Mouse (Mus musculus) liver, embryonic 14.5 days (tissue): ENCODE measurements around the gene Nup107. TPM values are rescaled to one million over a fixed set of nuclear protein-coding genes. Genes with fewer than 3 reads are reported as not detected.

ENCODE experiments used
- ATAC-seq: fragments of 200-750 bp; cut with Nextera tagmentation; 2 replicates; pipeline ENCODE4 v1.8.0; 2017; ENCODE audit warnings: moderate number of reproducible peaks, mild to moderate bottlenecking, moderate library complexity; ENCODE audit not compliant: insufficient read depth
- DNase-seq, 3 experiments: peaks; one replicate each; pipeline ENCODE4 v3.0.0-alpha.2; 2012 to 2013; ENCODE audit warnings: low read depth in 3 of 3, low spot score in 3 of 3
- H3K27ac ChIP-seq: fragments of 300-500 bp; sonication (generic); 2 replicates; pipeline ENCODE4 v1.5.1; 2014; ENCODE audit warnings: moderate library complexity, mild to moderate bottlenecking, control low read depth, inconsistent platforms
- H3K27me3 ChIP-seq: fragments of 300-500 bp; sonication (generic); 2 replicates; pipeline ENCODE4 v1.6.1; 2014; ENCODE audit warnings: mild to moderate bottlenecking, low read length, moderate library complexity; ENCODE audit not compliant: control insufficient read depth, insufficient read depth
- H3K36me3 ChIP-seq: fragments of 300-500 bp; sonication (generic); replicated peaks from 2 replicates; pipeline ENCODE4 v1.6.1; 2014; ENCODE audit warnings: low read depth; ENCODE audit not compliant: control insufficient read depth, insufficient read depth
- H3K4me1 ChIP-seq, 2 experiments: fragments of 200-500 bp in 1 of 2; fragments of 300-500 bp in 1 of 2; sonication (generic) in 1 of 2; replicated peaks; 2 replicates each; pipeline ENCODE4 v1.6.1; 2012 to 2014; ENCODE audit warnings: antibody characterized with exemption in 1 of 2, inconsistent platforms in 1 of 2, low read length in 1 of 2; ENCODE audit not compliant: control insufficient read depth in 2 of 2, insufficient read depth in 2 of 2
- H3K4me2 ChIP-seq: fragments of 300-500 bp; sonication (generic); 2 replicates; pipeline ENCODE4 v1.6.1; 2014; ENCODE audit warnings: low read depth, mild to moderate bottlenecking, control low read depth, moderate library complexity
- H3K4me3 ChIP-seq, 2 experiments: fragments of 200-500 bp in 1 of 2; fragments of 300-500 bp in 1 of 2; sonication (generic) in 1 of 2; 2 replicates each; pipeline ENCODE4 v1.5.1; 2012 to 2014; ENCODE audit warnings: low read depth in 2 of 2, low read length in 2 of 2, mild to moderate bottlenecking in 2 of 2, control low read depth in 1 of 2, inconsistent platforms in 1 of 2, moderate library complexity in 1 of 2; ENCODE audit not compliant: insufficient read depth in 1 of 2
- H3K9ac ChIP-seq: fragments of 300-500 bp; sonication (generic); replicated peaks from 2 replicates; pipeline ENCODE4 v1.6.1; 2014; ENCODE audit warnings: mild to moderate bottlenecking, control low read depth, moderate library complexity
- H3K9me3 ChIP-seq: fragments of 300-500 bp; sonication (generic); 2 replicates; pipeline ENCODE4 v1.6.1; 2016; ENCODE audit warnings: low read length, mixed read lengths; ENCODE audit not compliant: control insufficient read depth
- EP300 ChIP-seq: IDR thresholded peaks from 2 replicates; pipeline ENCODE4 v1.6.1; 2016; ENCODE audit warnings: antibody characterized with exemption, low read depth
- WGBS: fragments of 180-500 bp; shearing (Covaris S2); extraction: QIAGEN DNeasy Blood & Tissue Kit; methylation state at CpG from one replicate; pipeline ENCODE4 v1.1.7; 2014; ENCODE audit not compliant: insufficient replicate concordance; 5-methylcytosine and 5-hydroxymethylcytosine counted together
- polyA plus RNA-seq, 2 experiments: library from polyadenylated mRNA; depleted of rRNA in 1 of 2; stranded (reverse) in 1 of 2; unstranded in 1 of 2; fragments of >200 nt; fragmentation: Nextera tagmentation in 1 of 2; extraction: Ambion mirVana in 1 of 2; gene quantifications; 2 replicates each; pipeline versions ENCODE4 v1.2.1 to v1.2.3; 2012 to 2014

Gene Nup107
- polyA plus RNA-seq, 2 experiments = 28.8 to 45.0 TPM

DNA sequence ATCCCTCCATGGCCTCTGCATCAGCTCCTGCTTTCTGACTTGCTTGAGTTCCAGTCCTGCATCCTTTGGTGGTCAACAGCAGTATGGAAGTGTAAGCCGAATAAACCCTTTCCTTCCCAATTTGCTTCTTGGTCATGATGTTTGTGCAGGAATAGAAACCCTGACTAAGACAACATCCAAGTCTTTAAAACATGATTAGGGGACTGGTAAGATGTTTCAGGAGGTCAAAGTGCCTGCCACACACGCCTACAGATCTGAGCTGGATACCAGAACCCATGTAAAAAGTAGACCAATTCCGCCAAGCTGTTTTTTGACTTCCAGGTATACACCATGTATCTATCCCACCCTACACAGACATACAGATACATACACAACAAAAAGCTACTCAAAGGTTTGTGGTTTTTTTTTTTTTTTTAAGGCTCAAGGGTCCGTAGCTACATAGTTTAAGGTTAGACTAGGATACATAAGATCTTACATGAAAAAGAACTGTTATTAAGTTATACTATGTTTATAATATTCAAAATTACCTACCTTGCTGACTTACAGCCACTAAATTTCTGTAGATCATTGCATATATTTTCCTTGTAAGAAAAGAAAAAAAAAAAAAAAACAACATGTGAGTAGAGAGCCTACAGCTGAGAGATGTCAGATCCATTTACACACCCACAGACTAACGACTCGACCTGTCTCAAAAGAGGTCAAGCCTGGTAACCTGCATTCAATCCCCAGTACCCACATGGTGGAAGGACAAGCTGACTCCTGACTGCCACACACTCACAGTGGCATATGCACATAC, 91.3 kb downstream of the Nup107 start:
- peaks cover 3% of the 10 kb centered on the region for H3K9me3 ChIP-seq
- no peaks in the 10 kb centered on the region for H3K27me3 ChIP-seq
- WGBS = 84% methylated on average over 6 of the region's 6 CpGs
- no peak for DNase-seq
- no peak for ATAC-seq
- H3K4me2 ChIP-seq = no peak overlapping the region
- no peaks in the 10 kb centered on the region for H3K4me1 ChIP-seq
- no peak overlapping the region for H3K27ac ChIP-seq
- H3K4me3 ChIP-seq = no peak overlapping the region
- no peak overlapping the region for H3K9ac ChIP-seq
- no peak for TF ChIP-seq EP300
- H3K36me3 ChIP-seq = peaks cover 85% of the 10 kb centered on the region

Other genes starting within 250 kb of the Nup107 start
- gene Cpm, start 163.2 kb downstream of the Nup107 start, polyA plus RNA-seq (2012; rRNA removed) = 3.9 and 4.0 TPM in 2 replicates
- gene Cpm, start 163.2 kb downstream of the Nup107 start, polyA plus RNA-seq (2014; fragmentation: Nextera tagmentation; extraction: Ambion mirVana) = 9.1 and 12.1 TPM in 2 replicates
- 14.4 and 20.0 TPM in 2 replicates for gene Mdm2, start 81.9 kb downstream of the Nup107 start, polyA plus RNA-seq (2012; rRNA removed)
- 12.8 and 13.9 TPM in 2 replicates for gene Mdm2, start 81.9 kb downstream of the Nup107 start, polyA plus RNA-seq (2014; fragmentation: Nextera tagmentation; extraction: Ambion mirVana)
- gene Slc35e3, start 46.3 kb downstream of the Nup107 start, polyA plus RNA-seq (2012; rRNA removed) = 1.7 TPM in 2 replicates
- 1.3 and 1.5 TPM in 2 replicates for gene Slc35e3, start 46.3 kb downstream of the Nup107 start, polyA plus RNA-seq (2014; fragmentation: Nextera tagmentation; extraction: Ambion mirVana)
- gene Rap1b, start 53.3 kb upstream of the Nup107 start, polyA plus RNA-seq (2012; rRNA removed) = 31.0 and 46.7 TPM in 2 replicates
- 101 and 108 TPM in 2 replicates for gene Rap1b, start 53.3 kb upstream of the Nup107 start, polyA plus RNA-seq (2014; fragmentation: Nextera tagmentation; extraction: Ambion mirVana)